Mouse (Mus musculus) gastrocnemius, adult 18-20 months (tissue): ENCODE measurements at regions not wholly inside any gene's neighbourhood (a gene's known extent, or its start where the extent isn't known, plus 50 kb on each side); places are given as distances from the start of the nearest gene placed in this dataset.

Experiments
- DNase-seq: peaks from one replicate; pipeline ENCODE4 v3.0.0; 2021; ENCODE audit warnings: low spot score

DNA sequence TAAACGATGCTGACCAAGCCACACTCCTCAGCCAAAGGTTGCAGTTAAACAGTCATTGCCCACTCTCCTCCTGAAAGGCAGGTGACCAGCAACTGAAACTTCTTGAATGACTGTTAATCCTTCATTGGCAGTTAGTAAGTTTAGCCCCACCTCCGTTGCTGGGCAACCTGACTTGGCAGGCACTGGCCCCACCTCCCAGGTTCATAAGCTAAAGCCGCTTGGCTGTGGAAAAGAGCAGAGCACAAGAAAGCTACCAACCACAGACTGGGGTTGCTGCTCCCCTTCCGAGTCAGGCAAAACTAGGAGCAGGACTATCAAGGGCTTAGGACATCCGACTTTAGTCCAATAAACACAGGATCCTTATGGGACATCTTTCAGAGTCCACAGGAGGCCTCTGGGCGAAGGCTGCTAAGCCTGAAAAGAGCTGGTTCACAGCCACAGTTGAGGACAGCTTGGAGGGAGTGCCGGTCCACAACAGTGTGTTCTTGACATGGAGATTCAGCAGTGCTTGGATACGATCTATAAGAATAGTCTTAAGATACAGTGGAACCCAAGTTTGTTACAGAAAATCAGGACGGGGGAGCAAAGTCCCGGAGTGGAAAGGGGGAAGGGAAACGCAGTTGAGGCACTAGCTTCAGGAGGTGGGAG lies 67.7 kb upstream of the Kcnma1 start:
- peak; percentile 68 for DNase-seq

- DNase-seq = no peak
Observed at GRCm38 (mm10) chr14:24068693-24069092, 54.4 kb upstream of the Kcnma1 start.

- peak; percentile 44 for DNase-seq
Observed at GRCm38 (mm10) chr14:24067657-24068056, 53.4 kb upstream of the Kcnma1 start.

DNA sequence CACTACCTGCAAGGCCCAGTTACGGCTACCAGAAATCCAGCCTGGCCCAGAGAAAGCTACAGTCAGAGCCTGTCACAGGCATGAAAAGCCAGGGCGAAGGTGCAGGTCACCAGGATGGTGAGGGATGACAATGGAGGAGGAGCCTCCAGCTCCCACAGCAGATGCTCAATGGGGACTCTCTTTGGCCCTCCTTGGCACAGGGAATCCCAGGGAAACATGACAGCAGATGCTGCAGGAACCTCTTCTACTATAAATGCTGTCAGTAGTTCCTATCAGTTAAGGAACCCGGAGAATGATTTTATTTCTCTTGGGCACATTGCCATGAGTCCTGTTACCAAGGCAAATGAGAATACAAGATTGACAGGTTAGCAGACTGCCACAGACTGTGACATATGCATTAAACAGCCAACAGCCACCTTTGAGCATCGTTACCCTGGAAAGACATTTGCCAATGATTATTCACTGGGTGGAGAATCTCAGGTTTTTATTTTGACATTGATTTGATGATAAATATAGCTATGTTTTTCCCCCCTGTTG lies 51.0 kb upstream of the Kcnma1 start:
- DNase-seq = no peak
